Mouse (Mus musculus) neural tube, embryonic 13.5 days (tissue): Measurements from ENCODE around the gene Eci2. TPM values are rescaled to one million over a fixed set of nuclear protein-coding genes. Genes with fewer than 3 reads are reported as not detected.
"Not testable (repeated sequence)": the region's sequence is repeated elsewhere in the genome, so short reads cannot be mapped to it uniquely, and the experiment has no call there.

Experiments
- ATAC-seq: fragments of 200-750 bp; cut with Nextera tagmentation; 2 replicates; pipeline ENCODE4 v1.8.0; 2017; ENCODE audit warnings: low read depth, mild to moderate bottlenecking, moderate TSS enrichment, moderate library complexity
- H3K27ac ChIP-seq: fragments of 300-500 bp; sonication (generic); replicated peaks from 2 replicates; pipeline ENCODE4 v1.5.1; 2015; ENCODE audit warnings: moderate library complexity, mild to moderate bottlenecking, inconsistent platforms
- H3K27me3 ChIP-seq: fragments of 300-500 bp; sonication (generic); 2 replicates; pipeline ENCODE4 v1.6.1; 2015; ENCODE audit warnings: mild to moderate bottlenecking, inconsistent platforms
- H3K36me3 ChIP-seq: fragments of 300-500 bp; sonication (generic); 2 replicates; pipeline ENCODE4 v1.6.1; 2015; ENCODE audit warnings: mild to moderate bottlenecking, inconsistent platforms
- H3K4me1 ChIP-seq: fragments of 300-500 bp; sonication (generic); replicated peaks from 2 replicates; pipeline ENCODE4 v1.6.1; 2015; ENCODE audit warnings: inconsistent platforms
- H3K4me2 ChIP-seq: fragments of 300-500 bp; sonication (generic); 2 replicates; pipeline ENCODE4 v1.6.1; 2015; ENCODE audit warnings: inconsistent platforms, mild to moderate bottlenecking, moderate library complexity
- H3K4me3 ChIP-seq: fragments of 300-500 bp; sonication (generic); 2 replicates; pipeline ENCODE4 v1.5.1; 2015; ENCODE audit warnings: mild to moderate bottlenecking, inconsistent platforms
- H3K9ac ChIP-seq: fragments of 300-500 bp; sonication (generic); 2 replicates; pipeline ENCODE4 v1.6.1; 2015; ENCODE audit warnings: moderate library complexity, mild to moderate bottlenecking, inconsistent platforms
- H3K9me3 ChIP-seq: fragments of 300-500 bp; sonication (generic); 2 replicates; pipeline ENCODE4 v1.6.1; 2016; ENCODE audit warnings: inconsistent platforms
- WGBS: fragments of 180-500 bp; shearing (Covaris S2); methylation state at CpG from one replicate; pipeline ENCODE4 v1.1.7; 2015; 5-methylcytosine and 5-hydroxymethylcytosine counted together
- polyA plus RNA-seq: library from polyadenylated mRNA; unstranded; fragments of >200 nt; fragmentation: Nextera tagmentation; extraction: Ambion mirVana; gene quantifications from 2 replicates; pipeline ENCODE4 v1.2.1, GENCODE M21; 2015

Eci2 gene
- polyA plus RNA-seq, 1 experiment from 2014 or later, result 127 TPM

DNA sequence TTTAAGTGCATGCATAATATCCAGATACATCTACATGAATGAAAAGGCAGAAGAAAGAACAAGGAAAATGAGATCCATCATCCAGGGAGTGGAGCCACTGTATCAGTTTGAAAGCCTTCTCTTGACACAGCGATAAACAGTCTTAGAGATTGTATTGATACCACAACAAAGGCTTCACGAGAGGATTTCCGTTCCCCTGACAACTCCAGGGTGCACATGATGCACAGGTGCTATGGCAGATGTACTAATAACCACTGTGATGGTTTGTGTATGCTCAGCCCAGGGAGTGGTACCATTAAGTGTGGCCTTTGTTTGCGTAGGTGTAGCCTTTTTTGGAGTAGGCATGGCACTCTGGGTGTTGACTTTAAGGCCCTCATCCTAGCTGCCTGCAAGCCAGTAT lies 70.0 kb downstream of the Eci2 start:
- H3K4me3 ChIP-seq, result no peak overlapping the region
- no peaks in the 10 kb centered on the region for H3K36me3 ChIP-seq
- H3K4me1 ChIP-seq, result no peaks in the 10 kb centered on the region
- H3K4me2 ChIP-seq, result no peak overlapping the region
- H3K27ac ChIP-seq, result no peak overlapping the region
- H3K9me3 ChIP-seq, result no peaks in the 10 kb centered on the region
- no peaks in the 10 kb centered on the region for H3K27me3 ChIP-seq
- no peak for ATAC-seq
- no peak overlapping the region for H3K9ac ChIP-seq
- 90% methylated on average over 4 of the region's 4 CpGs for WGBS

DNA sequence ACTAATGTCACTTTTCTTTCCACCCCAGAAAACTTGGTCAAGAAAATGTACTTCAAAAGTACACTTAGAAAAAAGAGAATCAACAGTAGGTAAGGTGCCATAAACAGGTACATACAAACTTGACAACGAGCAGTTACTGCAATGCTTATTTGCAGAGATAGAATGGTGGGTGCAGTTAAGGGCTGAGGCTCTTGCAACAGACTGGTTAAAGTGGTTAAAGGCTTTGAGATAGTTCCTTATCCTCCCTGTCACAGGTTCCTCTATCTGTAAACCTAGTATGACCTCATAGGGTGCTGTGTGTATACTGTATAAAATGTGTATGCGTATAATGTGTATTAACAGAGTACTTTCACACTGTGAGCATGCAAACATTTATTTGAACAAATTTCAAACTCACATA lies 75.5 kb downstream of the Eci2 start:
- not testable (repeated sequence) for H3K4me3 ChIP-seq, ATAC-seq, H3K36me3 ChIP-seq, H3K4me2 ChIP-seq, H3K4me1 ChIP-seq, H3K9me3 ChIP-seq, H3K9ac ChIP-seq, H3K27ac ChIP-seq, H3K27me3 ChIP-seq
- WGBS, result 95% methylated on average over 2 of the region's 2 CpGs

DNA sequence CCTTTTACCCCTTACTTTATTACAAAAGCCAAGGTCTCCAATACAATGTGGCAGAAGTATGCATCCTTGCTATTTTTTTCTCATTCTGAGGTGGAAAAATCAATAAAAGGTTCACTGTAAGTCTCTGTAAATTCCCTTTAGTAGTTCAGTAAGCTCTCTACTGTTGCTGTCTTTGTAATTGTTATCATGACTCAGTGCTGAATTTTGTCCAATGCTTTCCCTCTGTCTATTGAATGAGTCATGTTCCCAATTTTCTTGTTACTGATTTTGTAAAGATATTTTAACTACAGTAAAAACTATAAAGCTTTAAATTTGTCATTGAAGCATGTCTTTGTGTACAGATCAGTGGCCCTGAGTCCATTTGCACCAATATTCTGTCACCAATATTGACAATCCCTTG lies 84.5 kb downstream of the Eci2 start:
- no peak overlapping the region for H3K27ac ChIP-seq
- no peaks in the 10 kb centered on the region for H3K36me3 ChIP-seq
- no peaks in the 10 kb centered on the region for H3K9me3 ChIP-seq
- no peaks in the 10 kb centered on the region for H3K27me3 ChIP-seq
- no peak overlapping the region for H3K4me2 ChIP-seq
- no peak overlapping the region for H3K9ac ChIP-seq
- H3K4me1 ChIP-seq, result no peaks in the 10 kb centered on the region
- H3K4me3 ChIP-seq, result no peak overlapping the region
- ATAC-seq, result no peak

DNA sequence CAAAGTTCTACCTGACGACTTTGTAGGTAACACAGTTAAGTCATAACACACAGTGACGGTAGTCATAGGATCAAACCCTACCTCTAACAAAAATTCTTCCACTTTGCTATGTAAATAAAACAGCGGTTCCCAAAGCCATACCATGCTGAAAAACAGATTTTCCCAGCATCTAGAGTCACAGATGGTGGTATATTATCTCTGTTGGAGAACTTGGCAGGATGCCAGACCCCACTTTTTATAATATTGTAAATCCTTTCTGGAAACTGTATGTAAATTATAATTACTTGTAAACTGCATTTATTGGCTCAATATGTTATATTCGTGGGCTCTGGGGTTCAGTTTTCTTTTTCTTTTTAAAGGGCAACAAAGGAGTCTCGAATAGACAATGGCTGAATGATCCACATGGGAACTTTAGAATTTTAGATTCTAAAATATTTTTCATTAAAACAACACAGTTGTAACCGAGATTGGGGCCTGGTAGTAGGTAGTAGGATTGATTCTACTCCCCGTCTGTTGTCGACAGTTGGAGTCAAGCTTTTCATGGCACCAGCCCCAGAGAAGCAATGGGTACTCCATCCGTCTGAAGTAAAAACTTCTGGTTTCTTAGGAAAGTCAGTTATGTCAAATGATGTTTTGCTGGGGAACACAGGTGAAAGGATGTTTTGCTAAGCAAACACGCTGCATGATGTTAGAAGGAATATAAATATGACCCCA lies 91.8 kb downstream of the Eci2 start:
- Histone ChIP-seq H3K9ac (no peak overlapping the region), H3K36me3 (no peaks in the 10 kb centered on the region), H3K4me1 (no peaks in the 10 kb centered on the region), H3K9me3 (no peaks in the 10 kb centered on the region), H3K27me3 (no peaks in the 10 kb centered on the region), H3K4me2 (no peak overlapping the region), H3K4me3 (no peak overlapping the region), H3K27ac (no peak overlapping the region)
- no peak for ATAC-seq
- 71% methylated on average over 10 of the region's 10 CpGs for WGBS

Other genes with a start within 250 kb of the Eci2 start
- gene Prpf4b, start 151.8 kb downstream of the Eci2 start, polyA plus RNA-seq, result 59.9 and 67.4 TPM in 2 replicates
- 0.61 and 0.75 TPM in 2 replicates for gene Fam217a, start 102.8 kb downstream of the Eci2 start, polyA plus RNA-seq
- not detected in 2 replicates for gene 4933417A18Rik, start 102.7 kb downstream of the Eci2 start, polyA plus RNA-seq
- 0.29 and 0.37 TPM in 2 replicates for gene Eci3, start 63.3 kb downstream of the Eci2 start, polyA plus RNA-seq